Mouse (Mus musculus) cerebellum, adult 8-10 months (tissue): ENCODE measurements around the gene Iqcg.

Source experiments
- DNase-seq: peaks from one replicate; pipeline ENCODE4 v3.0.0; 2022

Iqcg gene

GRCm38 (mm10) chr16:33049809-33050208 is 6.2 kb downstream of the Iqcg start:
- DNase-seq: no peak

GRCm38 (mm10) chr16:33048686-33049085 is 7.3 kb downstream of the Iqcg start:
- no peak for DNase-seq

- no peak for DNase-seq
These were observed 8.0 kb downstream of the Iqcg start for GRCm38 (mm10) chr16:33048004-33048403.

GRCm38 (mm10) chr16:33043268-33043667 is 12.8 kb downstream of the Iqcg start:
- no peak for DNase-seq

GRCm38 (mm10) chr16:33042682-33043081 is 13.3 kb downstream of the Iqcg start:
- no peak for DNase-seq

GRCm38 (mm10) chr16:33036006-33036405 is 20.0 kb downstream of the Iqcg start:
- no peak for DNase-seq

- no peak for DNase-seq
These were observed 29.7 kb downstream of the Iqcg start for GRCm38 (mm10) chr16:33026357-33026756.

GRCm38 (mm10) chr16:33024456-33025104 is 31.4 kb downstream of the Iqcg start:
- no peak for DNase-seq

- DNase-seq: peak; percentile 76
These were observed 32.3 kb downstream of the Iqcg start for GRCm38 (mm10) chr16:33023750-33024149.

- no peak for DNase-seq
These were observed 34.6 kb downstream of the Iqcg start for GRCm38 (mm10) chr16:33021381-33021780.

GRCm38 (mm10) chr16:33019117-33019770 is 36.8 kb downstream of the Iqcg start:
- no peak for DNase-seq

GRCm38 (mm10) chr16:33017677-33018349 is 38.2 kb downstream of the Iqcg start:
- no peak for DNase-seq

- no peak for DNase-seq
These were observed 40.0 kb downstream of the Iqcg start for GRCm38 (mm10) chr16:33015986-33016385.

GRCm38 (mm10) chr16:33015396-33015907 is 40.6 kb downstream of the Iqcg start:
- no peak for DNase-seq

GRCm38 (mm10) chr16:33014921-33015320 is 41.1 kb downstream of the Iqcg start:
- peak; percentile 52 for DNase-seq

GRCm38 (mm10) chr16:33013801-33014200 is 42.2 kb downstream of the Iqcg start:
- no peak for DNase-seq

GRCm38 (mm10) chr16:33010166-33010565 is 45.9 kb downstream of the Iqcg start:
- no peak for DNase-seq

GRCm38 (mm10) chr16:33007436-33007835 is 48.6 kb downstream of the Iqcg start:
- DNase-seq: no peak

- peak; percentile 18 for DNase-seq
These were observed 49.1 kb downstream of the Iqcg start for GRCm38 (mm10) chr16:33006888-33007287.

- DNase-seq: peak; percentile 24
These were observed 50.8 kb downstream of the Iqcg start for GRCm38 (mm10) chr16:33005216-33005615.

GRCm38 (mm10) chr16:32992158-32992557 is 63.9 kb downstream of the Iqcg start:
- no peak for DNase-seq

- DNase-seq: no peak
These were observed 71.4 kb downstream of the Iqcg start for GRCm38 (mm10) chr16:32984631-32985030.

GRCm38 (mm10) chr16:32981405-32981804 is 74.6 kb downstream of the Iqcg start:
- no peak for DNase-seq

- DNase-seq: no peak
These were observed 75.8 kb downstream of the Iqcg start for GRCm38 (mm10) chr16:32980227-32980626.
